ENCODE assay signal across 13 mouse cellular contexts in genomic region chr1:189499141-189499540, GRCm38 (mm10).
DNase-seq lines count a peak whose midpoint lies in the region; ATAC-seq lines count a peak whose summit lies in the region.
"Had no signal": no experiment of that assay in that cellular context is flagged by ENCODE, and none has a peak within 500 bp of the region (broad histone marks: within the 10 kb centered on the region; RNA-seq: fewer than 3 reads in every experiment).

No protein-coding gene starts in this region.

- DNase-seq in kidney, adult 11 months: peak; percentile 67
- peak; percentile 74 for DNase-seq in kidney, adult 9 months
- DNase-seq in kidney, postnatal 14 days: peak; percentile 71
- peak; percentile 78 for DNase-seq in yolk sac, embryonic 10.5 days (ENCODE audit: low spot score)
- DNase-seq in thymus, adult 18-20 months: no peak
- DNase-seq in cerebellum, postnatal 25 days: no peak
- DNase-seq: adrenal gland, postnatal 14 days; cerebellum, adult 8-10 months; gastrocnemius, postnatal 36 days; layer of hippocampus, postnatal 36 days; liver, embryonic 13.5 days; lung, adult 2 months had no signal

- ATAC-seq in erythroblast, adult 5-6 weeks (replicated peaks; ENCODE audit: low FRiP score, poor library complexity, severe bottlenecking): no peak

Comparison
In these comparisons a context has a peak if more than half of its experiments do, and no peak if none do; other contexts are left out.
1. DNase-seq: peak in kidney, adult 11 months (single experiment), kidney, adult 9 months (single experiment), kidney, postnatal 14 days (single experiment) and yolk sac, embryonic 10.5 days (single experiment); none in thymus, adult 18-20 months (0 of 2) and cerebellum, postnatal 25 days (0 of 2).